Mouse (Mus musculus) liver, postnatal 0 days (tissue): ENCODE measurements at regions not wholly inside any gene's neighbourhood (a gene's known extent, or its start where the extent isn't known, plus 50 kb on each side); places are given as distances from the start of the nearest gene placed in this dataset.

Experiments used
- CTCF ChIP-seq: sonication (generic); IDR thresholded peaks from 2 replicates; pipeline ENCODE4 v1.5.1; 2016; ENCODE audit warnings: antibody characterized with exemption, low read depth
- EP300 ChIP-seq: IDR thresholded peaks from 2 replicates; pipeline ENCODE4 v1.6.1; 2016; ENCODE audit warnings: antibody characterized with exemption, low read depth, mild to moderate bottlenecking

DNA sequence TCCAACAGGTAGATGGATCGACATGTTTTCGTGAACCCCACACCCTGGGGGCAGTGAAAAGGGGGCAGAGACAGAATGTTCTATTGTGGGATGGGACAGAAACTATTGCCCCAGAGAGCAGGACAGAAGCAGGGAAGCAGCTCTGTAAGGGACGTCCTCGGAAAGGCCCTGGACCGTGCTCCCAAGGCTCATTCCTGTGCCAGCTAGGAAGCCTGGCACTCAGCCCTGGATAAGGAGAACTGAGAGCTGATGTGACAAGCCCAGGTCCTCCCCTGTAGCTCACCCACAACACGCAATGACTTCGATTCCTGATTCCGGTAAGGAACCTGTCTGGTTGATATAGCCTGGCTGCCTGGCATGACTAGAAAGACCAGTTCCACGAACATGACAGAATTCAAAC, 95.7 kb upstream of the Tmem150c start:
- TF ChIP-seq CTCF (no peak), EP300 (no peak)
